Mouse (Mus musculus): ENCODE data around the gene Ddx54.

DNA sequence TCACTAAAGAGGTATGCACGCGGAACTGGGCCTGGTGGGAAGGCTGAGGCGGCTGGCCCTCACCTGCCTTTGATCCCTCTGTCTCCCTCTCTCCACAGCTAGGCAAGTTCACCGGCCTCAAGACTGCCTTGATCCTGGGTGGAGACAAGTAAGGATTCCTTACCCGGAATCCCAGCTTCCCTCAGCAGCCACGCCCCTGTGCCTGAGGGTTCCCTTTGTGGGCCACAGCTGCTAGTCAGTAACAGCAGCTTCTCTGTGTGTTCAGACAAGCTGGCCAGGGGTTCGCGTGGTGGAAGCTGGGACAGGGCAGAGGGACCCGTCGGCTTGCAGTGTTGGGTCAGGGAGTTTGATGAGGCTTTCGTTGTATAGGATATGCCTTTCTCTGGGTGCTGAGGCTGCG lies 6.2 kb downstream of the Ddx54 start:
- TF ChIP-seq CTCF (conservative IDR thresholded peaks at IDR 0.05; ENCODE audit: low read length) (no peak), POU5F1 (IDR thresholded peaks at IDR 0.05; ENCODE audit: borderline replicate concordance, low read length) (no peak)
